Comparison of ENCODE assay signal across 2 mouse cellular contexts in the genomic region with DNA sequence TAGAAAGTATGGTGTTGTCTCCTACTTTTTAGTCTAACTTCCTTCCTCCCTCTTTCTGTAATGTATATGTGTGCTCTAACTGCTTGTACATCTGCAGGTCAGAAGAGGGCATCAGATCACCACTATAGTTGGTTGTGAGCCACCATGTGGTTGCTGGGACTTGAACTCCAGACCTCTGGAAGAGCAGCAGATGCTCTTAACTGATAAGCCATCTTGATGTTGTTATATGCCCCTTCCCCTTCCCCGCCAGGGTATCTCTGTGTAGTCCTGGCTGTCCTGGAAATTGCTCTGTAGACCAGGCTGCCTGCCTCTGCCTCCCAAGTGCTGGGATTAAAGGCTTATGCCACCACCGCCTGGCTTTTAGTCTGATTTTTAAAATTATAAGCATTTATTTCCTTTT.
TF ChIP-seq lines count a peak whose summit lies in the region.

No protein-coding gene starts in this region.

TF ChIP-seq in CH12.LX, 34 proteins besides CTCF, POLR2A, EP300 and RAD21 (continued from another document):
- TF ChIP-seq NRF1 (IDR thresholded peaks at IDR 0.05; ENCODE audit: low read depth, low read length) (no peak), ZKSCAN1 (IDR thresholded peaks at IDR 0.05; ENCODE audit: borderline replicate concordance, low read depth, low read length) (no peak), TBP (conservative IDR thresholded peaks at IDR 0.05; ENCODE audit: low read depth, low read length) (no peak), ZMIZ1 (IDR thresholded peaks at IDR 0.05; ENCODE audit: low read depth, low read length) (no peak)
TF ChIP-seq in CH12.LX: peak in this region for 2.

TF ChIP-seq in myocyte, 11 proteins besides CTCF, POLR2A, EP300 and RAD21 (continued from another document):
- no peak for TF ChIP-seq SRF (IDR thresholded peaks at IDR 0.05; ENCODE audit: control insufficient read depth, insufficient read length, low read depth)
